ENCODE assay signal across 23 mouse cellular contexts in the genomic region with DNA sequence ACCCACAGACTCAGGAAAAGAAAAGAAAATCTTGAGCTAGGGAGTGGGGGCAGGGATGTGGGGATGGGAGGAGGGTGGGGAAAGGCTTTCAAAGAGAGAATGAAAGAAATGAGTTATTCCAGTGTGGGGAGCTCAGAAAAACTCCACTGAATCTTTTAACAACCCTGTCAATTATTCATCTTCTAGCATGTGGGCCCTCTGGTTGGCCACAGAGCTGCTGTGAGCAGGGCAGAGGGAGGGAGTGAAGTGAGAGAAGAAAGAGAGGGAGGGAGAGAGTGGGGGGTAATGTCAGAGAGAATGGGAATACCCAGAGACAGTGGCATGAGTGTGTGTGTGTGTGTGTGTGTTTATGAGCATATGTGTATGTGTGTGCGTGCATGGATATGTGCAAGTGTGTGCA. TPM values are rescaled to one million over a fixed set of nuclear protein-coding genes. Genes with fewer than 3 reads are reported as not detected.
DNase-seq lines count a peak whose midpoint lies in the region; ATAC-seq and TF ChIP-seq lines count a peak whose summit lies in the region.
"Had no signal": no experiment of that assay in that cellular context is flagged by ENCODE, and none has a peak within 500 bp of the region (broad histone marks: within the 10 kb centered on the region; RNA-seq: fewer than 3 reads in every experiment).

No protein-coding gene starts in this region.

- 71% methylated on average over 1 of the region's 1 CpGs for WGBS in forebrain, embryonic 14.5 days
- WGBS in midbrain, embryonic 12.5 days: 93% methylated on average over 1 of the region's 1 CpGs

- no peak overlapping the region for H3K4me3 ChIP-seq in layer of hippocampus, adult 2 months
- no peak overlapping the region for H3K4me3 ChIP-seq in forebrain, embryonic 14.5 days (ENCODE audit: low read depth, low read length)
- no peak overlapping the region for H3K4me3 ChIP-seq in midbrain, embryonic 12.5 days
- H3K4me3 ChIP-seq: embryonic facial prominence, embryonic 15.5 days; hindbrain, embryonic 12.5 days; limb, embryonic 13.5 days; liver, embryonic 12.5 days had no signal

- H3K9me3 ChIP-seq in forebrain, embryonic 14.5 days (replicated peaks; ENCODE audit: control insufficient read depth, low read length): no peaks in the 10 kb centered on the region
- no peaks in the 10 kb centered on the region for H3K9me3 ChIP-seq in midbrain, embryonic 12.5 days
- H3K9me3 ChIP-seq: embryonic facial prominence, embryonic 15.5 days; hindbrain, embryonic 12.5 days; limb, embryonic 13.5 days; liver, embryonic 12.5 days had no signal

- no peaks in the 10 kb centered on the region for H3K27me3 ChIP-seq in forebrain, embryonic 14.5 days (replicated peaks; ENCODE audit: control insufficient read depth, insufficient read depth, low read length)
- peaks cover 51% of the 10 kb centered on the region for H3K27me3 ChIP-seq in midbrain, embryonic 12.5 days

- H3K36me3 ChIP-seq in forebrain, embryonic 14.5 days (ENCODE audit: control insufficient read depth, insufficient read depth, low read length): no peaks in the 10 kb centered on the region
- no peaks in the 10 kb centered on the region for H3K36me3 ChIP-seq in midbrain, embryonic 12.5 days
- H3K36me3 ChIP-seq: embryonic facial prominence, embryonic 15.5 days; hindbrain, embryonic 12.5 days; limb, embryonic 13.5 days; liver, embryonic 12.5 days had no signal

- no peak for DNase-seq in layer of hippocampus, adult 2 months (ENCODE audit: low spot score in 2 of 2)
- DNase-seq in layer of hippocampus, adult 18-20 months (ENCODE audit: low spot score in 2 of 2): no peak
- no peak for DNase-seq in forebrain, embryonic 14.5 days (ENCODE audit: low spot score)
- DNase-seq in cerebellum, postnatal 10 days: no peak
- DNase-seq in cerebellum, postnatal 36 days: no peak
- DNase-seq in natural killer cell, adult 2 months (ENCODE audit: low spot score in 2 of 2): no peak
- DNase-seq: adrenal gland, adult 8-10 months; gastrocnemius, postnatal 10 days; heart, adult 18-20 months; kidney, adult 2 months; kidney, postnatal 25 days; lung, adult 18-20 months; lung, postnatal 10 days had no signal

- TF ChIP-seq CTCF in layer of hippocampus, adult 2 months (conservative IDR thresholded peaks at IDR 0.05): no peak

- peak; percentile 15; the same call in 1 of the 2 replicates for ATAC-seq in forebrain, embryonic 14.5 days
- no peak for ATAC-seq in midbrain, embryonic 12.5 days (ENCODE audit: low FRiP score, low read depth)
- ATAC-seq: activated CD4-positive, CD25-positive, alpha-beta regulatory T cell, adult 4 months; inflammation-experienced regulatory T-cells, adult 6 months; liver, embryonic 12.5 days had no signal

- peaks cover 39% of the 10 kb centered on the region for H3K4me1 ChIP-seq in forebrain, embryonic 14.5 days (ENCODE audit: control insufficient read depth, insufficient read depth, low read length)
- peaks cover 50% of the 10 kb centered on the region for H3K4me1 ChIP-seq in midbrain, embryonic 12.5 days
- H3K4me1 ChIP-seq: liver, embryonic 12.5 days had no signal

- H3K9ac ChIP-seq in forebrain, embryonic 14.5 days (ENCODE audit: low read length): no peak overlapping the region
- no peak overlapping the region for H3K9ac ChIP-seq in midbrain, embryonic 12.5 days (replicated peaks)
- H3K9ac ChIP-seq: embryonic facial prominence, embryonic 15.5 days; hindbrain, embryonic 12.5 days; limb, embryonic 13.5 days; liver, embryonic 12.5 days had no signal

- no peak overlapping the region for H3K4me2 ChIP-seq in forebrain, embryonic 14.5 days (ENCODE audit: low read length)
- no peak overlapping the region for H3K4me2 ChIP-seq in midbrain, embryonic 12.5 days (replicated peaks)
- H3K4me2 ChIP-seq: embryonic facial prominence, embryonic 15.5 days; hindbrain, embryonic 12.5 days; limb, embryonic 13.5 days; liver, embryonic 12.5 days had no signal

- H3K27ac ChIP-seq in layer of hippocampus, adult 2 months: peak overlapping the region; percentile 89
- peak overlapping the region; percentile 53; the same call in 1 of the 2 replicates for H3K27ac ChIP-seq in forebrain, embryonic 14.5 days (ENCODE audit: low read depth, low read length)
- H3K27ac ChIP-seq in midbrain, embryonic 12.5 days (replicated peaks): peak overlapping the region; percentile 39; the same call in 1 of the 2 replicates
- H3K27ac ChIP-seq: embryonic facial prominence, embryonic 15.5 days; hindbrain, embryonic 12.5 days; limb, embryonic 13.5 days; liver, embryonic 12.5 days had no signal

RNA-seq across cellular contexts. Expression of gene Stra6, which starts 9.6 kb away (rescaled TPM):
- total RNA-seq in layer of hippocampus, adult 2 months (2021): 10 to 100 TPM; 17.1 to 17.7 TPM
- 10 to 100 TPM; 18.2 to 18.4 TPM for total RNA-seq in layer of hippocampus, adult 18-20 months (2021)
- polyA plus RNA-seq in forebrain, embryonic 14.5 days (2014; fragmentation: Nextera tagmentation; extraction: Ambion mirVana): 9.9 and 11.1 TPM in 2 replicates
- polyA plus RNA-seq in midbrain, embryonic 12.5 days (2016; fragmentation: Nextera tagmentation; extraction: Ambion mirVana): 8.6 and 9.1 TPM in 2 replicates
- total RNA-seq: MEL; neutrophil, adult 5-6 weeks had no signal

RNA-seq across cellular contexts. Expression of gene Cyp11a1, which starts 47.8 kb away (rescaled TPM):
- 1 to 10 TPM in 1 of 2 experiments, under 1 TPM in 1; 0.79 to 1.7 TPM for total RNA-seq in layer of hippocampus, adult 2 months (2021)
- total RNA-seq in layer of hippocampus, adult 18-20 months (2021): 1 to 10 TPM in 1 of 2 experiments, under 1 TPM in 1; 0.94 to 1.7 TPM
- 0.15 and 0.54 TPM in 2 replicates for polyA plus RNA-seq in forebrain, embryonic 14.5 days (2014; fragmentation: Nextera tagmentation; extraction: Ambion mirVana)
- polyA plus RNA-seq in midbrain, embryonic 12.5 days (2016; fragmentation: Nextera tagmentation; extraction: Ambion mirVana): 0.42 TPM in 1 of 2 replicates, not detected in the other
- total RNA-seq: heart, adult 18-20 months; heart, postnatal 25 days; MEL had no signal
- polyA plus RNA-seq: activated CD4-positive, CD25-positive, alpha-beta regulatory T cell, adult 4 months had no signal

Comparison
In these comparisons a context has a peak if more than half of its experiments do, and no peak if none do; other contexts are left out.
1. H3K27ac ChIP-seq: peak in every context shown above with its lines; median percentile 89 in layer of hippocampus, adult 2 months; 53 in forebrain, embryonic 14.5 days; 39 in midbrain, embryonic 12.5 days.